Mouse (Mus musculus) midbrain, embryonic 15.5 days (tissue): ENCODE measurements around the gene Zfp787. TPM values are rescaled to one million over a fixed set of nuclear protein-coding genes. Genes with fewer than 3 reads are reported as not detected.
A peak's percentile ranks its signal among the peaks of the same experiment; 100 is the strongest.

Experiments
- ATAC-seq: fragments of 200-750 bp; cut with Nextera tagmentation; replicated peaks from 2 replicates; pipeline ENCODE4 v1.8.0; 2017; ENCODE audit warnings: moderate TSS enrichment
- H3K27ac ChIP-seq: fragments of 300-500 bp; sonication (generic); 2 replicates; pipeline ENCODE4 v1.5.1; 2015; ENCODE audit warnings: mild to moderate bottlenecking, inconsistent platforms
- H3K27me3 ChIP-seq: fragments of 300-500 bp; sonication (generic); replicated peaks from 2 replicates; pipeline ENCODE4 v1.6.1; 2015; ENCODE audit warnings: inconsistent platforms
- H3K36me3 ChIP-seq: fragments of 300-500 bp; sonication (generic); replicated peaks from 2 replicates; pipeline ENCODE4 v1.6.1; 2015; ENCODE audit warnings: inconsistent platforms
- H3K4me1 ChIP-seq: fragments of 300-500 bp; sonication (generic); 2 replicates; pipeline ENCODE4 v1.6.1; 2015; ENCODE audit warnings: inconsistent platforms
- H3K4me2 ChIP-seq: fragments of 300-500 bp; sonication (generic); 2 replicates; pipeline ENCODE4 v1.6.1; 2015; ENCODE audit warnings: inconsistent platforms, mild to moderate bottlenecking, moderate library complexity
- H3K4me3 ChIP-seq: fragments of 300-500 bp; sonication (generic); 2 replicates; pipeline ENCODE4 v1.5.1; 2015; ENCODE audit warnings: mild to moderate bottlenecking, inconsistent platforms
- H3K9ac ChIP-seq: fragments of 300-500 bp; sonication (generic); 2 replicates; pipeline ENCODE4 v1.6.1; 2015; ENCODE audit warnings: mild to moderate bottlenecking, inconsistent platforms
- H3K9me3 ChIP-seq: fragments of 300-500 bp; sonication (generic); 2 replicates; pipeline ENCODE4 v1.6.1; 2016; ENCODE audit warnings: inconsistent platforms
- WGBS: fragments of 180-500 bp; shearing (Covaris S2); methylation state at CpG from one replicate; pipeline ENCODE4 v1.1.7; 2015; ENCODE audit warnings: mixed read lengths; 5-methylcytosine and 5-hydroxymethylcytosine counted together
- polyA plus RNA-seq: library from polyadenylated mRNA; unstranded; fragments of >200 nt; fragmentation: Nextera tagmentation; extraction: Ambion mirVana; gene quantifications from 2 replicates; pipeline ENCODE4 v1.2.1, GENCODE M21; 2015

Gene Zfp787
- 26.3 and 28.1 TPM in 2 replicates for polyA plus RNA-seq

- Histone ChIP-seq H3K9me3 (no peaks in the 10 kb centered on the region), H3K4me3 (peak within 1 kb of the TSS; percentile 92), H3K4me1 (peaks cover 23% of the 10 kb centered on the region), H3K27ac (peak within 1 kb of the TSS; percentile 98), H3K36me3 (no peaks in the 10 kb centered on the region), H3K9ac (peak within 1 kb of the TSS; percentile 92), H3K4me2 (peak within 1 kb of the TSS; percentile 94), H3K27me3 (no peaks in the 10 kb centered on the region)
- peak; percentile 97 for ATAC-seq
- 1% methylated on average over 53 of the region's 54 CpGs for WGBS
These were observed at the start of gene Zfp787 for GRCm38 (mm10) chr7:6155901-6156411. Gene Zfp787, minus strand, starts transcription at chr7:6155997.

GRCm38 (mm10) chr7:6204200-6204599 is 48.4 kb upstream of the Zfp787 start:
- Histone ChIP-seq H3K9me3 (no peaks in the 10 kb centered on the region), H3K4me2 (no peak overlapping the region), H3K4me1 (no peaks in the 10 kb centered on the region), H3K27me3 (no peaks in the 10 kb centered on the region), H3K36me3 (no peaks in the 10 kb centered on the region), H3K9ac (no peak overlapping the region), H3K27ac (no peak overlapping the region), H3K4me3 (no peak overlapping the region)
- ATAC-seq, result no peak
- 76% methylated on average over 3 of the region's 3 CpGs for WGBS

DNA sequence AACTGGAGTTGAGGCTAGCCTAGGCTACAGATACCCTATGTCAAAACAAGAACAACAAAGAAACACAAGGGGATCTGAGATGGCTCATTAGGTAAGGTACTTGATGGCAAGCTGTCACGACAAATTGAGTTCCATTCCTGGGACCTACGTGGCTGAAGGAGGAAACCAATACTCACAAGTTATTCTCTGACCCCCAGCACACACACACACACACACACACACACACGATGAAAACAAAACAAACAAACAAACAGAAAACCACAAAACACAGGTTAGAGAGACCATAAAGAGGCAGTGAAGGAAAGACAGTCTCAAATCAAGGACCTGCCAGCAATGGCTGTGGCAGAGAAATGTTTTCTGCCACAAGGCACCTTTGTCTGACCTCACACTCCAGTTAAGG is 41.0 kb upstream of the Zfp787 start, which contains the start of gene Galp:
TSS of gene Galp (plus strand) at position 301 of the 400 bp plus-strand sequence.
- 82% methylated on average over 3 of the region's 3 CpGs for WGBS

DNA sequence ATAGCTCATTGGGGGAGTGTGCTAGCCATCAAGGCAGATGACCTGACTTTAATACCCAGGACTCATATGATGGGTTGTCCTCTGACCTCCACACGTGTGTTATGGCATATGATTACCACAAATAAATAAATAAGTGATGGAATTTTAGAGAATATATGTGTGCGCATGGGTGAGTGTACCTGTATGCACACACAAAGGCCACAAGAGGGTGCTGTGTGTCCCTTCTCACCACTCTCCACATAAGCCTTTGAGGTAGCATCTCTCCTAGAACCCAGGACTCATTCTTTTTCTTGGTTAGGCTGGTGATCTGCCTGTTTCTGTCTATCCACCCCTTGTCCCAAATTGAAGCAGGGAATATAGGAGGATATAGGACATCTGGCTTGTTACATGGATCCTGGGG is 40.0 kb upstream of the Zfp787 start:
- no peak overlapping the region for H3K9ac ChIP-seq
- no peaks in the 10 kb centered on the region for H3K27me3 ChIP-seq
- H3K9me3 ChIP-seq, result no peaks in the 10 kb centered on the region
- H3K4me1 ChIP-seq, result no peaks in the 10 kb centered on the region; the same call in 1 of the 2 replicates
- no peaks in the 10 kb centered on the region for H3K36me3 ChIP-seq
- ATAC-seq, result no peak
- no peak overlapping the region for H3K4me3 ChIP-seq
- 51% methylated on average over 2 of the region's 2 CpGs for WGBS
- H3K4me2 ChIP-seq, result no peak overlapping the region
- no peak overlapping the region for H3K27ac ChIP-seq

More for the DNA sequence above, 41.0 kb upstream of the Zfp787 start, which contains the start of gene Galp:
- ATAC-seq, result no peak
- no peak within 1 kb of the TSS for H3K27ac ChIP-seq
- no peaks in the 10 kb centered on the region for H3K9me3 ChIP-seq
- no peaks in the 10 kb centered on the region for H3K36me3 ChIP-seq
- no peak within 1 kb of the TSS for H3K4me2 ChIP-seq
- H3K27me3 ChIP-seq, result no peaks in the 10 kb centered on the region
- no peak within 1 kb of the TSS for H3K4me3 ChIP-seq
- no peaks in the 10 kb centered on the region; the same call in 1 of the 2 replicates for H3K4me1 ChIP-seq
- no peak within 1 kb of the TSS for H3K9ac ChIP-seq

DNA sequence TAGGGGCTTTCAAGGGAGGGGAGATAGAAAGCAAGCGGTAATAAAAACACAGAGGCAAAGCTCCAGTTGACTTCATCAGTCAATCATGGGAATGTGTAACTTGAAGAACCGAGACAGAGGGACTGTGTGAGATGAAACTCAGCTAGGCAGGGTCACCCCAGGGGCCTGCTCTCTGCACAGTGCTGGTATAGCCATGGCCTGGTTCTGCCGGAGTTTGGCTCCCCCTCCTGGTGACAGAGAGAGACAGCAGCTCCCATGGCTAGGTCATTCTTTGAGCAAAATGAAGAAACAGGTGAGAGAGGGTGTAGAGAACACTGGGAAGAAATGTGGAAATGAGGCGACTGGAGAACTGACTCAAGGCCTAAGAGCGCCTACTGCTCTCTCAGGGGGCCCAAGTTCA is 38.3 kb upstream of the Zfp787 start:
- H3K9me3 ChIP-seq, result no peaks in the 10 kb centered on the region
- H3K27ac ChIP-seq, result no peak overlapping the region
- no peaks in the 10 kb centered on the region; the same call in 1 of the 2 replicates for H3K4me1 ChIP-seq
- WGBS, result 14% methylated on average over 5 of the region's 5 CpGs
- peak; percentile 81 for ATAC-seq
- H3K4me3 ChIP-seq, result no peak overlapping the region
- H3K9ac ChIP-seq, result no peak overlapping the region
- no peaks in the 10 kb centered on the region for H3K27me3 ChIP-seq
- H3K36me3 ChIP-seq, result peaks cover 15% of the 10 kb centered on the region
- no peak overlapping the region for H3K4me2 ChIP-seq

DNA sequence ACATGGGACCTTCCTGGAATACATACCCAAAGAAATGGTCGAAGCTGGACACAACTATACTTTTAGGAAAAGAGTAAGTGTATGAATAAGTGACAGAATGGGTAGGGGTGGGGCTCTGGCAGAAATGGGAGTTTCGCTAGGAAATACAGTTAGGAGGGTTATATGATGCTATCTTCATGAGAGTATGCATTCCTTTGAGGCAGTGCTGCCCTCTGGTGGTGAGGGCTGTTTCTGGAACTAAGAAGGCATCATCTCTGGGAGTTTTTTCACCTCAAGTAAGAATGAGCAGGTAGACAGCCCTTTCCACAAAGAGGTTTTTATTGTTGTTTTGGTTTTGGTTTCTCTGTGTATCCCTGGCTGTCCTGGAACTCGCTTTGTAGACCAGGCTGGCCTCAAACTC is 35.6 kb upstream of the Zfp787 start:
- H3K9me3 ChIP-seq, result no peaks in the 10 kb centered on the region
- no peaks in the 10 kb centered on the region for H3K27me3 ChIP-seq
- no peak overlapping the region for H3K27ac ChIP-seq
- H3K36me3 ChIP-seq, result peaks cover 35% of the 10 kb centered on the region
- 0 out of 2 replicates have a peak, but pooled peaks have one; percentile 21 for ATAC-seq
- H3K4me2 ChIP-seq, result no peak overlapping the region
- H3K9ac ChIP-seq, result no peak overlapping the region
- H3K4me1 ChIP-seq, result no peaks in the 10 kb centered on the region; the same call in 1 of the 2 replicates
- 49% methylated on average over 3 of the region's 3 CpGs for WGBS
- H3K4me3 ChIP-seq, result no peak overlapping the region

DNA sequence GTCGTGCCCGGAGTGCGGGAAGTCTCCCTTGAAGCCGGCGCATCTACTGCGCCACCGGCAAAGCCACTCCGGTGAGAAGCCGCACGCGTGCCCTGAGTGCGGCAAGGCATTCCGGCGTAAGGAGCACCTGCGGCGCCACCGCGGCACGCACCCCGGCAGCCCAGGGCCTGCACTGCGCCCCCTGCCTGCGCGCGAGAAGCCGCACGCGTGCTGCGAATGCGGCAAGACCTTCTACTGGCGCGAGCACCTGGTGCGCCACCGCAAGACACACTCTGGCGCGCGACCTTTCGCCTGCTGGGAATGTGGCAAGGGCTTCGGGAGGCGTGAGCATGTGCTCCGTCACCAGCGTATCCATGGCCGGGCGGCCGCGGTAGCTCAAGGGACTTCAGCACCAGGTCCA is 33.7 kb upstream of the Zfp787 start:
- Histone ChIP-seq H3K27ac (no peak overlapping the region), H3K4me1 (no peaks in the 10 kb centered on the region; the same call in 1 of the 2 replicates), H3K9ac (no peak overlapping the region), H3K9me3 (no peaks in the 10 kb centered on the region), H3K4me3 (no peak overlapping the region), H3K4me2 (no peak overlapping the region), H3K27me3 (no peaks in the 10 kb centered on the region), H3K36me3 (peaks cover 50% of the 10 kb centered on the region)
- no peak for ATAC-seq
- 49% methylated on average over 45 of the region's 45 CpGs for WGBS

GRCm38 (mm10) chr7:6186756-6187155 is 31.0 kb upstream of the Zfp787 start:
- Histone ChIP-seq H3K9ac (no peak overlapping the region), H3K27me3 (no peaks in the 10 kb centered on the region), H3K4me1 (no peaks in the 10 kb centered on the region), H3K4me2 (no peak overlapping the region), H3K4me3 (no peak overlapping the region), H3K27ac (no peak overlapping the region), H3K36me3 (peaks cover 56% of the 10 kb centered on the region), H3K9me3 (no peaks in the 10 kb centered on the region)
- WGBS, result 76% methylated on average over 2 of the region's 2 CpGs
- no peak for ATAC-seq

DNA sequence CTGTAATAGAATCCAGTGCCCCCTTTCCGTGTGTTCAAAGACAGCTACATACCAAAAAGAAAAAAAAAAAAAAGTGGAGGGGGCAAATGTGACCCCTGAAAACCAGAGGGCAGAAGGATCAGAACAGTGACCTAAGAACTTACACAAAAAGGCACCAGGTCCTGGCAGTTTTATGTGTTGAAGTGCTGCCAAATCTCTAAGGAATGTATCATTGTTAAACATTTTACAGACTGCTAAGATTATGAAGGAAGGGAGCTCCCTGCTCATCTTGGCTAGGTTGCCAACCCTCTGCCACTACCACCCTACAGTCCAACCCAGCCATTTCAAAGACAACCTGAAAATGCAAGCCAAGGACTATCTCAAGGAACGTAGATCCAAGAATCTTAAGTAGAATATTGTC is 30.4 kb upstream of the Zfp787 start:
- Histone ChIP-seq H3K36me3 (peaks cover 56% of the 10 kb centered on the region), H3K4me3 (no peak overlapping the region), H3K27me3 (no peaks in the 10 kb centered on the region), H3K4me1 (no peaks in the 10 kb centered on the region), H3K27ac (no peak overlapping the region), H3K9me3 (no peaks in the 10 kb centered on the region), H3K4me2 (no peak overlapping the region), H3K9ac (no peak overlapping the region)
- WGBS, result 96% methylated on average over 2 of the region's 2 CpGs
- ATAC-seq, result no peak

- 100% methylated on average over 1 of the region's 1 CpGs for WGBS
- no peak overlapping the region for H3K27ac ChIP-seq
- no peak for ATAC-seq
- peaks cover 53% of the 10 kb centered on the region for H3K36me3 ChIP-seq
- H3K9me3 ChIP-seq, result no peaks in the 10 kb centered on the region
- H3K9ac ChIP-seq, result no peak overlapping the region
- no peaks in the 10 kb centered on the region for H3K4me1 ChIP-seq
- H3K27me3 ChIP-seq, result no peaks in the 10 kb centered on the region
- no peak overlapping the region for H3K4me3 ChIP-seq
- no peak overlapping the region for H3K4me2 ChIP-seq
These were observed 29.6 kb upstream of the Zfp787 start for GRCm38 (mm10) chr7:6185391-6185790.

DNA sequence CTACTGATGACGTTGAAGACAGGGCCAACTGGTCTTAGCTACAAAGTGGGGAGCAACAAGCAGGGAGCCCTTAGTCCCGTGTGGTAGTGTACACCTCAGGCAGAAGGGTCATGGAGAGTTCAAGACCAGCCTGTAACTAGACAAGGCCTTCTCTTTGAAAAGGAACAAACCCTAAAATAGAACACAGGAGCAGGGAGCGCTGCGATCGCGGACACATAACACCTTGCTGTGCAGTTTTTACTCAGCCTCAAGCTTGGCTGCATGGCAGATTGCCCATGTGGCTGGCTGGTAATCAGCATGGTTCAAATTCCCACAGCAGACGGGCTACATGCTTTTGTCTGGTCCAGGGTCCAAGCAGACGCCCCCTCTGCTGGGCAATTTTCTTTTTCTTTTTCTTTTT is 28.7 kb upstream of the Zfp787 start:
- 92% methylated on average over 8 of the region's 8 CpGs for WGBS

DNA sequence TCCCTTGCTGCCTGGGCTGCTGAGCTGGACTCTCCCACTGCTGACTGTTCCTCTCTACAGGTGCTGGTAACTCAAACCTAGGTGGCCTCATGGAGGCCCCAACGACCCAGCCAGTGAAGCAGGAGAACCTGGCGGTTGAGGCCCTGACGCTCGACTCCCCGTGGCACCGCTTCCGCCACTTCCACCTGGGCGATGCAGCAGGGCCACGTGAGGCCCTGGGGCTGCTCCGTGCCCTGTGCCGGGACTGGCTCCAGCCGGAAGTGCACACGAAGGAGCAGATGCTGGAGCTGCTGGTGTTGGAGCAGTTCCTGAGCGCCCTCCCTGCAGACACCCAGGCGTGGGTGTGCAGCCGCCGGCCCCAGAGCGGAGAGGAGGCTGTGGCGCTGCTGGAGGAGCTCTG is 28.0 kb upstream of the Zfp787 start:
- WGBS, result 94% methylated on average over 19 of the region's 19 CpGs
- peaks cover 41% of the 10 kb centered on the region for H3K36me3 ChIP-seq

More for the DNA sequence above, 28.7 kb upstream of the Zfp787 start:
- H3K27ac ChIP-seq, result no peak overlapping the region
- no peaks in the 10 kb centered on the region for H3K27me3 ChIP-seq
- H3K4me2 ChIP-seq, result no peak overlapping the region
- no peak overlapping the region for H3K4me3 ChIP-seq
- H3K36me3 ChIP-seq, result peaks cover 45% of the 10 kb centered on the region
- H3K4me1 ChIP-seq, result no peaks in the 10 kb centered on the region
- no peaks in the 10 kb centered on the region for H3K9me3 ChIP-seq
- no peak for ATAC-seq
- no peak overlapping the region for H3K9ac ChIP-seq

GRCm38 (mm10) chr7:6182882-6183281 is 27.1 kb upstream of the Zfp787 start:
- no peak overlapping the region for H3K4me2 ChIP-seq
- no peak for ATAC-seq
- no peak overlapping the region for H3K27ac ChIP-seq
- H3K4me3 ChIP-seq, result no peak overlapping the region
- no peaks in the 10 kb centered on the region for H3K4me1 ChIP-seq
- no peak overlapping the region for H3K9ac ChIP-seq
- no peaks in the 10 kb centered on the region for H3K27me3 ChIP-seq
- no peaks in the 10 kb centered on the region for H3K9me3 ChIP-seq
- H3K36me3 ChIP-seq, result peaks cover 31% of the 10 kb centered on the region

More for the DNA sequence above, 28.0 kb upstream of the Zfp787 start:
- no peak overlapping the region for H3K27ac ChIP-seq
- no peak overlapping the region for H3K9ac ChIP-seq
- H3K4me2 ChIP-seq, result no peak overlapping the region
- no peaks in the 10 kb centered on the region for H3K9me3 ChIP-seq
- H3K4me3 ChIP-seq, result no peak overlapping the region
- H3K4me1 ChIP-seq, result no peaks in the 10 kb centered on the region
- no peaks in the 10 kb centered on the region for H3K27me3 ChIP-seq
- no peak for ATAC-seq
